Mouse (Mus musculus): Measurements from ENCODE around the gene Mdm2. TPM values are rescaled to one million over a fixed set of nuclear protein-coding genes. Genes with fewer than 3 reads are reported as not detected.

Mdm2 gene
- total and polyA plus RNA-seq, 2 experiments from 2014 or later: 31.3 to 93.0 TPM

GRCm38 (mm10) chr10:117667663-117668507 is 42.7 kb downstream of the Mdm2 start:
- no peak for ATAC-seq (ENCODE audit: insufficient read depth, low read depth)
- no peak overlapping the region for H3K4me2 ChIP-seq (ENCODE audit: low read depth, low read length)
- no peak overlapping the region for H3K27ac ChIP-seq (ENCODE audit: low read depth)
- H3K9ac ChIP-seq (replicated peaks; ENCODE audit: low read depth, low read length): no peak overlapping the region
- H3K4me1 ChIP-seq (ENCODE audit: control insufficient read depth, insufficient read depth): no peaks in the 10 kb centered on the region
- 90% methylated on average over 28 of the region's 28 CpGs for WGBS
- H3K27me3 ChIP-seq (ENCODE audit: control insufficient read depth, insufficient read depth, low read length): no peaks in the 10 kb centered on the region
- H3K36me3 ChIP-seq (replicated peaks; ENCODE audit: control insufficient read depth, insufficient read depth, low read length): no peaks in the 10 kb centered on the region
- no peak for DNase-seq (ENCODE audit: low spot score)
- H3K9me3 ChIP-seq (replicated peaks; ENCODE audit: control insufficient read depth, low read length): no peaks in the 10 kb centered on the region
- H3K4me3 ChIP-seq (ENCODE audit: low read depth, low read length): no peak overlapping the region
- TF ChIP-seq EP300 (IDR thresholded peaks at IDR 0.05; ENCODE audit: low read depth): no peak
- TF ChIP-seq CTCF (IDR thresholded peaks at IDR 0.05; ENCODE audit: low read depth): no peak

DNA sequence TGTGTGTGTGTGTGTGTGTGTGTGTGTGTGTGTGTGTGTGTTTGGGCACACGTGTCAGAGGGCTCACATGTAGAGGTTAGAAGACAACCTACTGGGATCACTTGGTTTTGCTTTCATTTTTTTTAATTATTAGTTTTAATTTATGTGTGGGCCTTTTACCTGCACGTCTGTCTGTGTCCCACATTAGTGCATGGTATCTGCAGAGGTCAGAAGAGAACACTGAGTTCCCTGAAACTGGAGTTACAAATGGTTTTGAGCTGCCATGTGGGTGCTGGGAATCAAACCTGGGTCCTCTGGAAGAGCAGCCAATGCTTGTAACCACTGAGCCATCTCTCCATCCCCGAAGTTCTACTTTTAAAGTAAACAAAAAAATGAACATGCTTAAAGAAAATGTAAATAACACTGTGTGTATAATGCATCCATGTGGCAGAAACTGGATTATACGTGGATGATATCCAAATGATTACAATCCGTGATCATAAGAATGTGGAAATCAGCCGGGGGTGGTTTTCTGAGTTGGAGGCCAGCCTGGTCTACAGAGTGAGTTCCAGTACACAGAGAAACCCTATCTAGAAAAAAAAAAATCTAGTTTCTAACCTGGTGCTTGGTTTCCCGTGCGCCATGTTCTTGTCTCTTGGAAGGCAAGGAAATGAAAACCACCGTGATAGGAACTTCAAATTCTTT is 43.5 kb downstream of the Mdm2 start:
- H3K9ac ChIP-seq (replicated peaks; ENCODE audit: low read depth, low read length): no peak overlapping the region
- DNase-seq (ENCODE audit: low spot score): no peak
- no peak for ATAC-seq (ENCODE audit: insufficient read depth, low read depth)
- no peak overlapping the region for H3K4me2 ChIP-seq (ENCODE audit: low read depth, low read length)
- no peaks in the 10 kb centered on the region for H3K27me3 ChIP-seq (ENCODE audit: control insufficient read depth, insufficient read depth, low read length)
- no peak overlapping the region for H3K4me3 ChIP-seq (ENCODE audit: low read depth, low read length)
- H3K9me3 ChIP-seq (replicated peaks; ENCODE audit: control insufficient read depth, low read length): no peaks in the 10 kb centered on the region
- TF ChIP-seq CTCF (IDR thresholded peaks at IDR 0.05; ENCODE audit: low read depth): no peak
- H3K4me1 ChIP-seq (ENCODE audit: control insufficient read depth, insufficient read depth): no peaks in the 10 kb centered on the region
- no peaks in the 10 kb centered on the region for H3K36me3 ChIP-seq (replicated peaks; ENCODE audit: control insufficient read depth, insufficient read depth, low read length)
- no peak overlapping the region for H3K27ac ChIP-seq (ENCODE audit: low read depth)
- 87% methylated on average over 9 of the region's 9 CpGs for WGBS

DNA sequence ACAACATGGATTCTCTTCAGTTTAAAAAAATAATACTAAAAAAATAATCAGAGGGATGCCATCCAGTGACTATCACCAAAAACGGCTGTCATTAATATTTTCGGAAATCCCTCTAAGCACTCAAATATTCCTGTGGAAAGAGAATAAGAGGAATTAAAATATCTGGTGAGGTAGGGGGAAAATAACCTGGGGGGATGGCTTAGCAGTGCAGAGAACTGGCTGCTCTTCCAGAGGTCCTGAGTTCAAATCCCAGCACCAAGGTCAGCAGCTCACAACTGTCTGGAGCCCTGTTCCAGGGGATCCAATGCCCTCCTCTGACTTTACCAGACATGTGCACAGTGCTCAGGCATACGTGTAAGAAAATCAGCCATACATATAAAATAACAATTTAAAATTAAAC is 44.2 kb downstream of the Mdm2 start:
- no peak for TF ChIP-seq CTCF (IDR thresholded peaks at IDR 0.05; ENCODE audit: low read depth)
- TF ChIP-seq EP300 (IDR thresholded peaks at IDR 0.05; ENCODE audit: low read depth): no peak
- no peak for ATAC-seq (ENCODE audit: insufficient read depth, low read depth)
- Histone ChIP-seq H3K9me3 (replicated peaks; ENCODE audit: control insufficient read depth, low read length) (no peaks in the 10 kb centered on the region), H3K4me2 (ENCODE audit: low read depth, low read length) (no peak overlapping the region), H3K36me3 (replicated peaks; ENCODE audit: control insufficient read depth, insufficient read depth, low read length) (no peaks in the 10 kb centered on the region), H3K27ac (ENCODE audit: low read depth) (no peak overlapping the region), H3K9ac (replicated peaks; ENCODE audit: low read depth, low read length) (no peak overlapping the region), H3K4me1 (ENCODE audit: control insufficient read depth, insufficient read depth) (no peaks in the 10 kb centered on the region), H3K4me3 (ENCODE audit: low read depth, low read length) (no peak overlapping the region), H3K27me3 (ENCODE audit: control insufficient read depth, insufficient read depth, low read length) (no peaks in the 10 kb centered on the region)
- whole genome bisulfite sequencing: 87% methylated on average over 3 of the region's 3 CpGs
- DNase-seq (ENCODE audit: low spot score): no peak

- no peak overlapping the region for H3K4me3 ChIP-seq (ENCODE audit: low read depth, low read length)
- H3K9me3 ChIP-seq (replicated peaks; ENCODE audit: control insufficient read depth, low read length): no peaks in the 10 kb centered on the region
- H3K36me3 ChIP-seq (replicated peaks; ENCODE audit: control insufficient read depth, insufficient read depth, low read length): no peaks in the 10 kb centered on the region
- no peak overlapping the region for H3K9ac ChIP-seq (replicated peaks; ENCODE audit: low read depth, low read length)
- no peaks in the 10 kb centered on the region for H3K4me1 ChIP-seq (ENCODE audit: control insufficient read depth, insufficient read depth)
- ATAC-seq (ENCODE audit: insufficient read depth, low read depth) (no peak), DNase-seq (ENCODE audit: low spot score) (no peak)
- H3K27me3 ChIP-seq (ENCODE audit: control insufficient read depth, insufficient read depth, low read length): no peaks in the 10 kb centered on the region
- 77% methylated on average over 9 of the region's 9 CpGs for WGBS
- no peak overlapping the region for H3K27ac ChIP-seq (ENCODE audit: low read depth)
- TF ChIP-seq EP300 (IDR thresholded peaks at IDR 0.05; ENCODE audit: low read depth): no peak
- no peak for TF ChIP-seq CTCF (IDR thresholded peaks at IDR 0.05; ENCODE audit: low read depth)
- H3K4me2 ChIP-seq (ENCODE audit: low read depth, low read length): no peak overlapping the region
Measured at GRCm38 (mm10) chr10:117665376-117666275, 44.9 kb downstream of the Mdm2 start.

- TF ChIP-seq EP300 (IDR thresholded peaks at IDR 0.05; ENCODE audit: low read depth): no peak
- no peak for TF ChIP-seq CTCF (IDR thresholded peaks at IDR 0.05; ENCODE audit: low read depth)
- no peak overlapping the region for H3K27ac ChIP-seq (ENCODE audit: low read depth)
- no peak overlapping the region for H3K4me2 ChIP-seq (ENCODE audit: low read depth, low read length)
- no peak overlapping the region for H3K9ac ChIP-seq (replicated peaks; ENCODE audit: low read depth, low read length)
- no peaks in the 10 kb centered on the region for H3K27me3 ChIP-seq (ENCODE audit: control insufficient read depth, insufficient read depth, low read length)
- no peaks in the 10 kb centered on the region for H3K9me3 ChIP-seq (replicated peaks; ENCODE audit: control insufficient read depth, low read length)
- DNase-seq (ENCODE audit: low spot score) (no peak), ATAC-seq (ENCODE audit: insufficient read depth, low read depth) (no peak)
- H3K4me3 ChIP-seq (ENCODE audit: low read depth, low read length): no peak overlapping the region
- H3K4me1 ChIP-seq (ENCODE audit: control insufficient read depth, insufficient read depth): no peaks in the 10 kb centered on the region
- no peaks in the 10 kb centered on the region for H3K36me3 ChIP-seq (replicated peaks; ENCODE audit: control insufficient read depth, insufficient read depth, low read length)
Measured at GRCm38 (mm10) chr10:117664926-117665209, 45.7 kb downstream of the Mdm2 start.
